ENCODE assay signal across 8 mouse cellular contexts in the genomic region with DNA sequence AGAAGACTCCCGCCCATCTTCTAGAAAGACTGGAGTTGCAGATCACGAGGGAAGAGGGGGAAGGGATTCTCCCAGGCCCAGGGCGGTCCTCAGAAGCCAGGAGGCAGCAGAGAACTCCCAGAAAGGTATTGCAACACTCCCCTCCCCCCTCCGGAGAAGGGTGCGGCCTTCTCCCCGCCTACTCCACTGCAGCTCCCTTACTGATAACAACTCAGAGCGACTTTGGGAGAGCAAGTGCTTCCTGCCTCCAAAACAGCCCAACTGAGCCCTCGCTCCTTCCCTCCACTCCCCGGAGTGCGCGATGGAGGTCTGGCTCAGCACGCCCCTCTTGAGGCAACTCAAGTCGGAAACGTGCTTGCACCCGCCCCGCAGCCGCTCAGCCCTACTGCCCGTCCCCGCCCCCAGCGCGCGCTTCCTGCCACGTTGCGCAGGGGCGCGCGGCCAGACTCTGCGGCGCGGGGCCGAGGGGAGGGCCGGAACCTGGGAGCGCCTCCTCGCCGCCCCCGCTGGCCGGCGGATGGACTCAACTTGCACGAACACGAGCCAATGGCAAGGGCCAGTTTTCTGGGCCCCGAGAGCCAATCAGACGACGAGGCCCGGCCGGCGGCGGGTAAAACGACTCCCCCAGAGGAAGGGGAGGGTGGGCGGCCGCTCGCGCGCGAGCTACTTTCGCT. TPM values are rescaled to one million over a fixed set of nuclear protein-coding genes. Genes with fewer than 3 reads are reported as not detected.
DNase-seq lines count a peak whose midpoint lies in the region; ATAC-seq and TF ChIP-seq lines count a peak whose summit lies in the region.

No protein-coding gene starts in this region.

- 0 out of 2 replicates have a peak, but pooled peaks cover 5% of the 10 kb centered on the region for H3K36me3 ChIP-seq in forebrain, embryonic 14.5 days (ENCODE audit: control insufficient read depth, insufficient read depth, low read length)
- peaks cover 1% of the 10 kb centered on the region; the same call in 1 of the 2 replicates for H3K36me3 ChIP-seq in thymus, adult 2 months (ENCODE audit: control insufficient read depth, insufficient read depth, low read length)

- intact Hi-C loops in heart, postnatal 14 days (cut with DNase I): loop anchor here (2.0 to 5.0 kb wide), 2 partner anchors 29 to 36 kb away; partner anchors contain the start of gene Thumpd3

- 0 out of 2 replicates have a peak, but pooled peaks have one; percentile 34 for TF ChIP-seq POLR2A in olfactory bulb, adult 2 months (IDR thresholded peaks at IDR 0.05; ENCODE audit: insufficient read depth, low read depth, low read length)
- TF ChIP-seq POLR2A in thymus, adult 2 months (IDR thresholded peaks at IDR 0.05; ENCODE audit: control insufficient read depth, extremely low read depth, insufficient read depth, low read length, poor library complexity): no peak

- H3K9me3 ChIP-seq in forebrain, embryonic 14.5 days (replicated peaks; ENCODE audit: control insufficient read depth, low read length): no peaks in the 10 kb centered on the region

- under 1% methylated on average over 41 of the region's 55 CpGs for WGBS in forebrain, embryonic 14.5 days
- WGBS in olfactory bulb, adult 2 months: under 1% methylated on average over 54 of the region's 55 CpGs
- under 1% methylated on average over 55 of the region's 55 CpGs for WGBS in thymus, adult 2 months

- no peak for TF ChIP-seq CTCF in olfactory bulb, adult 2 months (IDR thresholded peaks at IDR 0.05; ENCODE audit: insufficient read depth, low read depth, low read length)
- TF ChIP-seq CTCF in thymus, adult 2 months (IDR thresholded peaks at IDR 0.05; ENCODE audit: borderline replicate concordance, control insufficient read depth, extremely low read depth, insufficient read depth, low read length, poor library complexity): no peak; the same call in 1 of the 2 replicates

- ATAC-seq in cerebellum, adult (ENCODE audit: insufficient number of reproducible peaks, low FRiP score, low TSS enrichment): peak; percentile 82
- peak; percentile 75; the same call in 1 of the 2 replicates for ATAC-seq in forebrain, embryonic 14.5 days

- H3K27ac ChIP-seq in forebrain, embryonic 14.5 days (ENCODE audit: low read depth, low read length): peak overlapping the region; percentile 100
- peak overlapping the region; percentile 9; the same call in 1 of the 2 replicates for H3K27ac ChIP-seq in olfactory bulb, adult 2 months (ENCODE audit: insufficient read depth, low read depth, low read length)
- peak overlapping the region; percentile 63 for H3K27ac ChIP-seq in thymus, adult 2 months (ENCODE audit: control insufficient read depth, insufficient read depth, low read length)

- peaks cover 26% of the 10 kb centered on the region for H3K4me1 ChIP-seq in forebrain, embryonic 14.5 days (ENCODE audit: control insufficient read depth, insufficient read depth, low read length)
- H3K4me1 ChIP-seq in olfactory bulb, adult 2 months (ENCODE audit: control insufficient read depth, insufficient read depth, low read length): peaks cover 5% of the 10 kb centered on the region
- peaks cover 11% of the 10 kb centered on the region for H3K4me1 ChIP-seq in thymus, adult 2 months (replicated peaks; ENCODE audit: control insufficient read depth, insufficient read depth, low read length)

- DNase-seq in ES-CJ7 (ENCODE audit: low read depth, low spot score): peak; percentile 99
- no peak for DNase-seq in forebrain, embryonic 14.5 days (ENCODE audit: low spot score)
- DNase-seq in heart, postnatal 14 days: peak; percentile 98 to 99
- peak; percentile 92 for DNase-seq in layer of hippocampus, adult 11-12 months (ENCODE audit: low spot score)
- peak; percentile 95 to 96 for DNase-seq in lung, adult 18-20 months
- peak; percentile 88 for DNase-seq in thymus, adult 2 months

- peak overlapping the region; percentile 98 for H3K4me3 ChIP-seq in forebrain, embryonic 14.5 days (ENCODE audit: low read depth, low read length)
- peak overlapping the region; percentile 96 for H3K4me3 ChIP-seq in olfactory bulb, adult 2 months (ENCODE audit: insufficient read depth, low read depth, low read length)
- peak overlapping the region; percentile 79 for H3K4me3 ChIP-seq in thymus, adult 2 months (ENCODE audit: control insufficient read depth, insufficient read depth, low read length)

- H3K27me3 ChIP-seq in forebrain, embryonic 14.5 days (replicated peaks; ENCODE audit: control insufficient read depth, insufficient read depth, low read length): no peaks in the 10 kb centered on the region
- H3K27me3 ChIP-seq in thymus, adult 2 months (ENCODE audit: control insufficient read depth, insufficient read depth, low read length): no peaks in the 10 kb centered on the region

- H3K9ac ChIP-seq in forebrain, embryonic 14.5 days (ENCODE audit: low read length): peak overlapping the region; percentile 97

- peak overlapping the region; percentile 76 for H3K4me2 ChIP-seq in forebrain, embryonic 14.5 days (ENCODE audit: low read length)

RNA-seq across cellular contexts. Expression of gene Setd5, which starts 1.0 kb away (rescaled TPM):
- polyA plus RNA-seq in forebrain, embryonic 14.5 days (2014; fragmentation: Nextera tagmentation; extraction: Ambion mirVana): 44.1 and 47.6 TPM in 2 replicates
- 10 to 100 TPM; 54.2 to 55.8 TPM for total RNA-seq in heart, postnatal 14 days (2021)
- polyA plus RNA-seq in olfactory bulb, adult 2 months (2012; ENCODE audit: insufficient read depth, insufficient read length, low replicate concordance, missing spikeins): 290 and 314 TPM in 2 replicates
- 51.8 and 52.2 TPM in 2 replicates for polyA plus RNA-seq in thymus, adult 2 months (2012; rRNA removed)

RNA-seq across cellular contexts. Expression of gene Thumpd3, which starts 30.1 kb away (rescaled TPM):
- polyA plus RNA-seq in forebrain, embryonic 14.5 days (2014; fragmentation: Nextera tagmentation; extraction: Ambion mirVana): 60.1 and 60.7 TPM in 2 replicates
- total RNA-seq in heart, postnatal 14 days (2021): 10 to 100 TPM; 17.8 to 18.1 TPM
- polyA plus RNA-seq in olfactory bulb, adult 2 months (2012; ENCODE audit: insufficient read depth, insufficient read length, low replicate concordance, missing spikeins): not detected in 2 replicates
- polyA plus RNA-seq in thymus, adult 2 months (2012; rRNA removed): 10.7 and 13.4 TPM in 2 replicates

Comparison
In these comparisons a context has a peak if more than half of its experiments do, and no peak if none do; other contexts are left out.
1. H3K27ac ChIP-seq: peak in every context shown above with its lines; median percentile 100 in forebrain, embryonic 14.5 days; 63 in thymus, adult 2 months; 9 in olfactory bulb, adult 2 months.